Mouse (Mus musculus) layer of hippocampus, postnatal 10 days (tissue): Measurements from ENCODE around the gene Ccdc144b. TPM values are rescaled to one million over a fixed set of nuclear protein-coding genes. Genes with fewer than 3 reads are reported as not detected.

Experiments used
- total RNA-seq, 2 experiments: library from RNA; stranded (reverse); gene quantifications; 2 replicates each; pipeline ENCODE4 v1.2.3; 2021

Gene Ccdc144b
- total RNA-seq, 2 experiments from 2014 or later, result not detected

Other genes with a start within 250 kb of the Ccdc144b start
- 10 to 100 TPM; 67.4 to 69.5 TPM for gene Dcun1d1, start 116.1 kb downstream of the Ccdc144b start, total RNA-seq
- gene Mccc1, start 52.9 kb downstream of the Ccdc144b start, total RNA-seq, result 10 to 100 TPM; 27.5 to 34.9 TPM
- 10 to 100 TPM; 41.6 to 49.5 TPM for gene Acad9, start 12.4 kb upstream of the Ccdc144b start, total RNA-seq
- gene D3Ertd254e, start 97.5 kb upstream of the Ccdc144b start, total RNA-seq, result 10 to 100 TPM; 17.6 to 18.6 TPM
- gene Qrfpr, start 168.8 kb upstream of the Ccdc144b start, total RNA-seq, result under 1 TPM; 0.47 to 0.98 TPM